Mouse (Mus musculus) v-Abl transformed pro-B cells (cell line): ENCODE results near the gene Pcsk1n.

Experiments used
- in situ Hi-C, 2 experiments: fragments of 400-800 bp; cut with MboI; formaldehyde crosslinking; loops; one replicate each; pipeline ENCODE4 v1.15.1; 2025; ENCODE audit not compliant: unreplicated experiment in 2 of 2

Gene Pcsk1n

GRCm38 (mm10) chrX:7937667-7938066 lies 18.0 kb downstream of the Pcsk1n start:
- in situ Hi-C loops = no loop called here

- in situ Hi-C loops = no loop called here
These were observed 26.0 kb downstream of the Pcsk1n start for GRCm38 (mm10) chrX:7945618-7946017.

DNA sequence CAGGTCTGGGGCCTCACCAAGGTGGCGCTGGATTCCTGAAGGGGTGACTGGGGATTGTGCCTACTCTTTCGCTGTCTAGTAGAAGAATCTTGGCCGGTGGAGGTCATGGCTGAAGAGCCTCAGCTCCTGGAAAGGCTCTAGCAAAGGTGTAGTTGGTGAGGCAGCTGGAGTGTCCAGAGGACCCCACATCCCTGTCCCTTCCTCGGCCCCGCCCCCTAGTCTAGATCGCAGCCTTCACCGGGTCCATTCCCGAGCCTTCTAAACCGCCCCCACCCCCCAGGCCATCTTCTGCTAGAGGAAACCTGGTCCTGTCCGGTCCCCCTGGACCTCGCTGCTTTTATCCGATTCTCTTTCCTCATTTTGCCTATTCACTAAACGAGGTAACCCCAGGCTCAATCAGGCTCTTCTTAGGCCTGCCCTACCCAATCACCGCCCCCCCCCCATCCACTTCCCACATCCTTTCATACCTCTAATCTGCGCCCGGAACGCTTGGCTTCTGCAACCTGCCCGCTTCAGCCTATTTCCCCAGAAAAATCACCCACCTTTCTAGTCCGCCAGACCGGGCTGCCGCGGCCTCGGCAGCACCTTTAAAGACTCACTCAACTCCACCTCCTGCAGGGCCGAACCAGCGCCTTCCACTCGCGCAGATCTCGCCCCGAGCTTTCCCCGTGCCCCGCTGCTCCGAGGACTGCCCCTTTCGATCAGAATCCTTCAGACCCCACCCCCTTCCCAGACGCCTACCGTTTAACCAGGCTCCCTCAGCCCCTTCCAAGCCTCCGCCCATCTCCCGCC lies 27.7 kb downstream of the Pcsk1n start, which contains the start of gene Hdac6:
Hdac6 (minus strand) TSS at position 782 of the 792 bp plus-strand sequence.
- in situ Hi-C loops = no loop called here

DNA sequence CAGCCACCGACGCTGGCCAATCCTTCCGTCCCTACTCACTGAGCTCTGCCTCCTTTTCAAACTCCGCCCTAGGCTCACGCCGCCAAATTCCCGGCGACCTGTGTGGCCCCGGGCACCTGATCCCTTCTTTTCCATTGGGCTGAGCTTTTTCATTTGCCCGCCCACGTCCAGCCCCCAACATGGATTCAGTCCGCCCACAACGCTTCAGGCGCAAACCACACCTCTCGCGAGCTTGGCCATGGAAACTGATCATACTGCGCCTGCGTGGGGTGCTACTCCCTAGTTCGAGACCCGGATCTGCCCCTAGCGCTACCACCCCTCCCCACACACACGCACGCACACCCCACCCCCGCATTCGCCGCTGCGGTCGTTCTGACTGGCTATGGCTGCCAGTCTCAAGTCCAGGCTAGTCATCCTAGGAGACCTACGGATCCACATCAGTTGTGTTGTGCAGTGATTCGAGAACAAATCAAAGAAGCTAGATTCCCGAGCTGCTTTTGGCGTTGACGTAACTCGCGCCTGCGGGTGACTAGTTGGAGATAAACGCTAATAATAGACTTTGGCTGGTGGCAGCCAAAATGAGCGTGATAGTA lies 28.4 kb downstream of the Pcsk1n start:
- in situ Hi-C loops = no loop called here

DNA sequence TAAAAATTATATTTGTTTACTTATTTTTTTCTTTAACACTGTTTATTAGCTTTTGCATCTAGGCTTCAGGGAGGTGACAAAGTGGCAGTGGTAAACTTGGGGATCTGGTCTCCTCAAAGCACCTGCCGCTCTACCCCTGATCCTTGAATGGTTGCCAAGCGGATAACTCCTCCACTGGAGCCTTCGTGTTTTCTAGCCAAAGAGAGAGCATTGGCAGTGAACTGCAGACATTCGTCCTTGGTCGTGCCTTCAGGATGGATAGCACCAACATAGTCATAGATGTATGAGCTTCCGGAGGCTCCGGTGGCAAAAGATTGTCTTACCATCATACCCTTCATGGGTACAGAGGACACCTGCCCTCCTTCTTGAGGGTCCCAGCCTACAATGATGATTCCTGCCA lies 30.5 kb downstream of the Pcsk1n start:
- in situ Hi-C loops = no loop called here

DNA sequence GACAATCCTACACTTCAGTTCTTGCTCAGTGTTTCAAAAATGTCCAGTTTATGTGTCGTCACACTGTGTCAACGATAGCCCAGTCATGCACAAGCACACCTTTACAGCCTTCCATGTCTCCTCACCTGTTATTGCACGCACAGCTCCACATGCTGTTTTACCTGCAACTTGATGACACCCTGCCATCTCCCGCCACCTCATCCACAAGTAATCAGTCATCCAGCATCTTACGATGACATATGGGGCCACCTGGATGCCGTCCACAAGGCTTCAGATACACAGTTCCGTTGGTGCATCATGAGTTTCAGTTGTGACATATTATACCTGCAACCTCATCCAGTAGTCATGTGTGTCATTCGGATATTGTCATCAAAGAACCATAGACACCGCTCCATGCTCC lies 39.2 kb downstream of the Pcsk1n start:
- in situ Hi-C loops = no loop called here

DNA sequence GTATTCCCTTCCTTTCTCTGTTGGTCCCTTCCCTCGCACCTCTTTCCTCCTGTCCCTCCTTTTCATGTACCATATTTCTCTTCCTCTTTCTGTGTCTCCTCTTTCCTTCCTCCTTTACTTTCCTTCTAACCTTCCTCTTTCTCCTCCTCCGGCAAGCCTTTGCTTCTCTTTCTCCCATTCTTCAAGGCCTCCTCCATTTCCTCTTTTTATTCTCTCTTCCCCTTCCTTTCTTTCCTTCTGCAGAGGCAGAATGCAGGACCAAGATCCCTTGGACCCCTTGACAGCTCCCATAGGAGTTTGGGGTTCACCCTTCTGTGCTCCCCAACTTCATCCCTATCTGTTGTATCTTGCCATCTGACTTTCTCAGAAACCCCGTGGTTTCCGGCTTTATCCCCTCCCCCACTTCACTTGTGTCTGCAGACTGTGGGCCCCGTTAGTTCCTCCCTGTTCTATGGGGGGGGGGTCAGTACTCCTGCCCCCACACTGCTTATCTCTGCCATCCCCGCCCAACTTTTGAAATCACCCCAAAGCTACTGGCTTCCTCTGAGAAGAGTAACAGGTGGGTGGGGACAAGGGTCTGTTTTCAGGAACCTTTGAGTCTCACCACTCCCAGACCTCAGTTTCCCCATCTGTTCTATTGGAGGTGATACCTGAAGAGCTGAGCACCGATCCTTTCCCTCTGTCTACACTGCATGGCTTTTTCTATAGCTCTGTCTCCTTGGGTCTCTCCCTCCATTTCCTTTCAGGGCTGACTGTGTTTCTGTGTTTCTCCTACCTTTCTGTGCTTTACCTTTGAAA lies 44.4 kb downstream of the Pcsk1n start:
- in situ Hi-C loops = no loop called here

DNA sequence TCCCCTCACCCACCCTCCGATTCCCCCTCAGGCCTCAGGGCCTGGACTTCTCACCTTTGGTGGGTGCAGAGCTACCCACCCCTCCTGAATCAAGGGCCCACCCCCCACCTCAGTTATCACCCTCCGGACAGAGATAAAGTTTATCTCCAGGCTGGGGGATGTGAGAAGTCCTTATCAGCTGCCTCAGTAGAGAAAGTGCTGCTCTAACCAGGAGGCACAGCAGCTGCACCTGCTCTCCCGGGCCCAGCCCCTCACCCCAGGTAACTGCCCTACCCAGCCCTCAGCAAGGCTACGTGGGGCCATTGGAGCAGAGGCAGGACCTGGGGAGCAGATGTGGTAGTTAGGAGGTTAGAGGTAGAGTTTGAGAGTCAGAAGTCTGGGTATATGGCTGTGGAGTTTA lies 46.5 kb downstream of the Pcsk1n start:
- in situ Hi-C loops = no loop called here

DNA sequence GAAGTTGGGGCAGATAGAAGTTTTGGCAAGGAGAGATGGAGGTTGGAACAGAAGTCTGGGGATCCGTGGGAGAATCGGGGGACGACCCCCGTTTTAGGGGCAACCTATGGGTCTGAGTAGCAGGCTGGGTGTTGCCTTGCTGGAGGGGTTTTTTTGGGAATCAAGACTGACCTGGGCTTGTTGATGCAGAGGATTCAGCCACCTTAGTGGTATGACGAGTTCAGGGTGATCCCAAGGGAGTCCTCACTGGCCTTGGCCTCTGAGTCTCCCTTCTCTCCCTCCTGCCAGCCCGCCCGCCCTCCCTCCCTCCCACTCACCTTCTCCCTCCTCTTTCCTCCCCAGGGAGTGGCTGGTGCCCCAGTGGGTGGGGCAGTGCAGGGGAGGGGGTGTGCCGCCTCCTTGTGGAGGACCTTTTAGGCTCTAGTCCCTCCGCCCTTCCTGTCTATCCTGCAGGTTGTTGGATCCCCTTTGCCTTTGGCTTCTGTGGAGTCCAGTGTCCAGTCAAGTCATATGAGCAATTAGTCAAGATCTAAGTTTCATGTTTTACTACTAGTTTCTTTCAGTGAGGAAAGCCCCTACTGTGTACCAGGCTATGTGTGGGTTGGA lies 48.1 kb downstream of the Pcsk1n start:
- in situ Hi-C loops = no loop called here

GRCm38 (mm10) chrX:7968226-7968625 lies 48.6 kb downstream of the Pcsk1n start:
- in situ Hi-C loops = no loop called here

DNA sequence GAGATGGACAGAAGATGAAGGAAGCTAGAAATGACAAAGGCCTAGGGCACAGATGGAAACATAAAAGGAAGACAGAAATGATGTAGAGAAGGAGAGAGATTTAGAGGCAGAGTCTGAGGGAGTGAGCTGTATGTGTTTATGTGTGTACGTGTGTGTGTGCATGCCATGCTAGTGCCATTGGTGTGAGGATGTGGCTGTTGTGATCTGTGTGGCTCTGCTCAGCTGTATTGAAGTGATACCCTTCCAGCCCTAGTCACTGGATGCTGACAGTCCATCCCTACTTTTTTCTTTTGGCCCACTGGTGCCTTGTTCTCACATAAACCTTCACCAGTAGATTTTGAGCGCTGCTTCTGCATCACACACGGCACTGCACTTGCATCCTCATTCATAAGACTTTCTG lies 49.3 kb downstream of the Pcsk1n start:
- in situ Hi-C loops = no loop called here

DNA sequence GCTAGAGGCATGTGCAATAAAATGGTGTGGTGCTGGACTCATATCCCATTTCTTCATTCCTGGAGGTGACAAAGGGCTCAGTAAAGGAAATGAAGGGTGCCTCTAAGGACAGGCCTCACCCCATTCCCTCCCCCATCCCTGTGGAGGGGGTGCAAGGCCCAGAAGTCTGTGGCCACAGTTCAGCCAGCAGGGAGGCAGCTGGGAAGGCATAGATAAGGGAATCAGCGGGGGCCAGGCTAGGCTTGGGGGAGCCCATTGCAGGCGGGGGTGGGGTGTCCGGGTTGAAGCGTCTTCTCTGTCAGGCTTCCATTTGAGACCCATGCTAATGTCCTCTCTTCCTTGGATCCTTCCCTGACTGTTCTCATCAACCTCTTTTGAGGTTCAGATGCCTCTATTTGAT lies 51.7 kb downstream of the Pcsk1n start:
- in situ Hi-C loops = no loop called here
